Mouse (Mus musculus): ENCODE data around the gene Fam196b.

Fam196b gene

GRCm38 (mm10) chr11:34314534-34315379, at the start of gene Fam196b:
Fam196b (plus strand) TSS chr11:34314822.
- peak; percentile 11 for DNase-seq (ENCODE audit: low spot score)

- no peak for DNase-seq (ENCODE audit: low spot score)
Observed at GRCm38 (mm10) chr11:34272016-34272415, 42.6 kb upstream of the Fam196b start.

GRCm38 (mm10) chr11:34275941-34276340, 38.7 kb upstream of the Fam196b start:
- DNase-seq (ENCODE audit: low spot score), result no peak

GRCm38 (mm10) chr11:34276363-34277046, 38.1 kb upstream of the Fam196b start:
- DNase-seq (ENCODE audit: low spot score), result no peak

GRCm38 (mm10) chr11:34277047-34277445, 37.6 kb upstream of the Fam196b start:
- no peak for DNase-seq (ENCODE audit: low spot score)

GRCm38 (mm10) chr11:34284124-34284808, 30.4 kb upstream of the Fam196b start:
- DNase-seq (ENCODE audit: low spot score), result no peak

- no peak for DNase-seq (ENCODE audit: low spot score)
Observed at GRCm38 (mm10) chr11:34290265-34290664, 24.4 kb upstream of the Fam196b start.

- no peak for DNase-seq (ENCODE audit: low spot score)
Observed at GRCm38 (mm10) chr11:34290708-34291107, 23.9 kb upstream of the Fam196b start.

GRCm38 (mm10) chr11:34291304-34291703, 23.3 kb upstream of the Fam196b start:
- no peak for DNase-seq (ENCODE audit: low spot score)

GRCm38 (mm10) chr11:34297698-34298378, 16.8 kb upstream of the Fam196b start:
- no peak for DNase-seq (ENCODE audit: low spot score)

GRCm38 (mm10) chr11:34299550-34299949, 15.1 kb upstream of the Fam196b start:
- DNase-seq (ENCODE audit: low spot score), result no peak

GRCm38 (mm10) chr11:34300064-34300463, 14.6 kb upstream of the Fam196b start:
- no peak for DNase-seq (ENCODE audit: low spot score)

GRCm38 (mm10) chr11:34306231-34306630, 8.4 kb upstream of the Fam196b start:
- DNase-seq (ENCODE audit: low spot score), result no peak

- no peak for DNase-seq (ENCODE audit: low spot score)
Observed at GRCm38 (mm10) chr11:34308731-34309130, 5.9 kb upstream of the Fam196b start.

GRCm38 (mm10) chr11:34309360-34309759, 5.3 kb upstream of the Fam196b start:
- DNase-seq (ENCODE audit: low spot score), result no peak

- no peak for DNase-seq (ENCODE audit: low spot score)
Observed at GRCm38 (mm10) chr11:34311717-34312116, 2.9 kb upstream of the Fam196b start.

GRCm38 (mm10) chr11:34312208-34312607, 2.4 kb upstream of the Fam196b start:
- DNase-seq (ENCODE audit: low spot score), result no peak

- no peak for DNase-seq (ENCODE audit: low spot score)
Observed at GRCm38 (mm10) chr11:34315383-34315782, 761 bp downstream of the Fam196b start.

- DNase-seq (ENCODE audit: low spot score), result no peak
Observed at GRCm38 (mm10) chr11:34316176-34316575, 1.6 kb downstream of the Fam196b start.

GRCm38 (mm10) chr11:34317001-34317400, 2.4 kb downstream of the Fam196b start:
- no peak for DNase-seq (ENCODE audit: low spot score)

GRCm38 (mm10) chr11:34319282-34319681, 4.7 kb downstream of the Fam196b start:
- no peak for DNase-seq (ENCODE audit: low spot score)

GRCm38 (mm10) chr11:34323664-34324063, 9.0 kb downstream of the Fam196b start:
- no peak for DNase-seq (ENCODE audit: low spot score)

Measured in urinary bladder, postnatal 14 days (tissue).